Mouse (Mus musculus): ENCODE results near the gene Mier1. TPM values are rescaled to one million over a fixed set of nuclear protein-coding genes. Genes with fewer than 3 reads are reported as not detected.

Gene Mier1
- total RNA-seq, 2 experiments from 2014 or later, result 43.1 to 46.0 TPM

GRCm38 (mm10) chr4:103214498-103214924 is 100.3 kb downstream of the Mier1 start:
- intact Hi-C loops (cut with DNase I), result loop anchor here (5.0 kb wide), 1 partner anchor 102 kb away; the partner anchor contains the start of genes Mier1 and Wdr78
- peak; percentile 64 to 77 for DNase-seq (ENCODE audit: low spot score in 2 of 2)

Other genes starting within 250 kb of the Mier1 start
- under 1 TPM; 0.66 to 0.72 TPM for gene Tctex1d1, start 135.8 kb upstream of the Mier1 start, total RNA-seq (2021)
- gene Insl5, start 87.5 kb upstream of the Mier1 start, total RNA-seq (2021), result 1 to 10 TPM in 1 of 2 experiments, under 1 TPM in 1; 0.63 to 1.1 TPM
- gene Wdr78, start 165 bp downstream of the Mier1 start, total RNA-seq (2021), result 10 to 100 TPM; 10.5 to 11.0 TPM
- 10 to 100 TPM; 12.6 to 14.6 TPM for gene Slc35d1, start 100.8 kb downstream of the Mier1 start, total RNA-seq (2021)
- gene 4921539E11Rik, start 176.5 kb downstream of the Mier1 start, total RNA-seq (2021), result not detected
- 1 to 10 TPM; 6.1 to 9.5 TPM for gene Oma1, start 199.4 kb downstream of the Mier1 start, total RNA-seq (2021)

Data from left cerebral cortex, postnatal 14 days (tissue).